Mouse (Mus musculus): ENCODE results near the gene Lgr4.
A peak's percentile ranks its signal among the peaks of the same experiment; 100 is the strongest.

The Lgr4 gene

GRCm38 (mm10) chr2:109953048-109953717 is 35.7 kb downstream of the Lgr4 start:
- DNase-seq: no peak

GRCm38 (mm10) chr2:109953893-109954292 is 36.4 kb downstream of the Lgr4 start:
- DNase-seq: no peak

- DNase-seq: no peak
Observed at GRCm38 (mm10) chr2:109955060-109955459, 37.6 kb downstream of the Lgr4 start.

- DNase-seq: no peak
Observed at GRCm38 (mm10) chr2:109955910-109956309, 38.5 kb downstream of the Lgr4 start.

- no peak for DNase-seq
Observed at GRCm38 (mm10) chr2:109956785-109957184, 39.3 kb downstream of the Lgr4 start.

GRCm38 (mm10) chr2:109958692-109959406 is 41.4 kb downstream of the Lgr4 start:
- DNase-seq: no peak

- DNase-seq: no peak
Observed at GRCm38 (mm10) chr2:109959407-109960075, 42.1 kb downstream of the Lgr4 start.

GRCm38 (mm10) chr2:109960246-109960645 is 42.8 kb downstream of the Lgr4 start:
- no peak for DNase-seq

GRCm38 (mm10) chr2:109961174-109961573 is 43.7 kb downstream of the Lgr4 start:
- no peak for DNase-seq

GRCm38 (mm10) chr2:109963591-109964258 is 46.3 kb downstream of the Lgr4 start:
- no peak for DNase-seq

GRCm38 (mm10) chr2:109965753-109966420 is 48.4 kb downstream of the Lgr4 start:
- no peak for DNase-seq

GRCm38 (mm10) chr2:109966863-109967262 is 49.4 kb downstream of the Lgr4 start:
- DNase-seq: no peak

GRCm38 (mm10) chr2:109969381-109969780 is 51.9 kb downstream of the Lgr4 start:
- no peak for DNase-seq

- DNase-seq: no peak
Observed at GRCm38 (mm10) chr2:109969926-109970532, 52.6 kb downstream of the Lgr4 start.

- no peak for DNase-seq
Observed at GRCm38 (mm10) chr2:109970744-109971410, 53.4 kb downstream of the Lgr4 start.

- no peak for DNase-seq
Observed at GRCm38 (mm10) chr2:109972310-109972709, 54.9 kb downstream of the Lgr4 start.

GRCm38 (mm10) chr2:109972922-109973321 is 55.5 kb downstream of the Lgr4 start:
- no peak for DNase-seq

GRCm38 (mm10) chr2:109974807-109975206 is 57.4 kb downstream of the Lgr4 start:
- DNase-seq: no peak

- no peak for DNase-seq
Observed at GRCm38 (mm10) chr2:109976181-109976580, 58.7 kb downstream of the Lgr4 start.

- no peak for DNase-seq
Observed at GRCm38 (mm10) chr2:109977322-109977721, 59.9 kb downstream of the Lgr4 start.

GRCm38 (mm10) chr2:109979209-109979608 is 61.8 kb downstream of the Lgr4 start:
- no peak for DNase-seq

GRCm38 (mm10) chr2:109983435-109983834 is 66.0 kb downstream of the Lgr4 start:
- DNase-seq: peak; percentile 78

Measured in kidney, postnatal 14 days (tissue).